Mouse (Mus musculus) forebrain, embryonic 10.5 days (tissue): ENCODE results near the gene Nolc1. TPM values are rescaled to one million over a fixed set of nuclear protein-coding genes. Genes with fewer than 3 reads are reported as not detected.
A peak's percentile ranks its signal among the peaks of the same experiment; 100 is the strongest.
"Not testable (repeated sequence)": the region's sequence is repeated elsewhere in the genome, so short reads cannot be mapped to it uniquely, and the experiment has no call there.

Source experiments
- DNase-seq: peaks from one replicate; pipeline ENCODE4 v3.0.0-alpha.2; 2017; ENCODE audit warnings: low spot score; ENCODE audit errors: extremely low spot score
- H3K27ac ChIP-seq: fragments of 300-500 bp; sonication (generic); 2 replicates; pipeline ENCODE4 v1.5.1; 2016; ENCODE audit warnings: mild to moderate bottlenecking
- H3K27me3 ChIP-seq: fragments of 300-500 bp; sonication (generic); 2 replicates; pipeline ENCODE4 v1.6.1; 2016; ENCODE audit warnings: mild to moderate bottlenecking; ENCODE audit not compliant: poor library complexity, severe bottlenecking
- H3K36me3 ChIP-seq: fragments of 300-500 bp; sonication (generic); replicated peaks from 2 replicates; pipeline ENCODE4 v1.6.1; 2016; ENCODE audit warnings: mild to moderate bottlenecking, moderate library complexity
- H3K4me1 ChIP-seq: fragments of 300-500 bp; sonication (generic); 2 replicates; pipeline ENCODE4 v1.6.1; 2016
- H3K4me3 ChIP-seq: fragments of 300-500 bp; sonication (generic); 2 replicates; pipeline ENCODE4 v1.5.1; 2016; ENCODE audit warnings: mild to moderate bottlenecking, moderate library complexity
- H3K9me3 ChIP-seq: fragments of 300-500 bp; sonication (generic); 2 replicates; pipeline ENCODE4 v1.6.1; 2016; ENCODE audit warnings: mild to moderate bottlenecking, moderate library complexity
- WGBS: fragments of 180-500 bp; shearing (Covaris S2); methylation state at CpG from one replicate; pipeline ENCODE4 v1.1.7; 2016; 5-methylcytosine and 5-hydroxymethylcytosine counted together
- polyA plus RNA-seq: library from polyadenylated mRNA; unstranded; fragments of >200 nt; fragmentation: Nextera tagmentation; extraction: Ambion mirVana; gene quantifications from 2 replicates; pipeline ENCODE4 v1.2.1, GENCODE M21; 2016

The Nolc1 gene
- polyA plus RNA-seq, 1 experiment from 2014 or later: 167 TPM

GRCm38 (mm10) chr19:46110214-46110613 lies 34.6 kb downstream of the Nolc1 start:
- H3K4me3 ChIP-seq: no peak overlapping the region
- no peak overlapping the region for H3K27ac ChIP-seq
- H3K36me3 ChIP-seq: no peaks in the 10 kb centered on the region
- no peaks in the 10 kb centered on the region for H3K9me3 ChIP-seq
- no peaks in the 10 kb centered on the region for H3K27me3 ChIP-seq
- DNase-seq: no peak
- 79% methylated on average over 2 of the region's 2 CpGs for WGBS
- H3K4me1 ChIP-seq: no peaks in the 10 kb centered on the region

DNA sequence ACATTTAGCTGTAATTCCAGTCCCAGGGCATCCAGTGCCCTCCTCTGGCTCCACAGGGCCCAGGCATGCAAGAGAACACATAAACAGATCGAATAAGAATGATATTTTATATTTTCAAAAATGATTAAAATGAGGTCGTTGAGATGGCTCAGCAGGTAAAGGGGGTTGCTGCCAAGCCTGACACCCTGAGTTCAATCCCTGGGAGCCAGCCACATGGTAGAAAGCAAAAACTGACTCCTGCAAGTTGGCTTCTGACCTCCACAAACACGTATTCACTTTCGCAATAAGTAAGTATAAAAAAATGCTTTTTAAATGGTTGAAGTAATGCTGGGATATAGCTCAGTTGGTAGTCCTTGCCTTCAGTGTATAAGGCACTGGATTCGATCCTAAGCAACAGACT lies 35.1 kb downstream of the Nolc1 start:
- no peak for DNase-seq
- no peaks in the 10 kb centered on the region for H3K36me3 ChIP-seq
- no peak overlapping the region for H3K27ac ChIP-seq
- no peak overlapping the region for H3K4me3 ChIP-seq
- no peaks in the 10 kb centered on the region for H3K27me3 ChIP-seq
- no peaks in the 10 kb centered on the region for H3K9me3 ChIP-seq
- WGBS: 88% methylated on average over 5 of the region's 5 CpGs
- no peaks in the 10 kb centered on the region for H3K4me1 ChIP-seq

DNA sequence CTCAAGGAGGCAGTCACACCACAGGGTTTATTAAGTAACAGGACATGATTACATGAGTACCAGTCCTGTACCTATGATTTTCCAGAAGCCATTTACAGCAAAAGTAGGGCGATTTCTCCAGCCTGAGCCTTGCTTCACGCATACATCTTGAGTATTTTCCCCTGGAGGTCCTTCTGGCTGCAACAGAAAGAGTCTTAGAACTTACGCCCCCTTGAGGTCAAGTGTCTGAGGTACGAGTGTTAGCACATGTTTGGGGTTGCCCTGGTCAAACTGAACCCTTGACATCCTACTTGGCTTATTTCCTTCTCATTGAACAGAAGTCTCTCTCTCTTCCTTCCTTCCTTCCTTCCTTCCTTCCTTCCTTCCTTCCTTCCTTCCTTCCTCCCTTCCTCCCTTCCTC lies 39.0 kb downstream of the Nolc1 start:
- WGBS: 60% methylated on average over 4 of the region's 4 CpGs
- Histone ChIP-seq H3K27ac (no peak overlapping the region), H3K27me3 (no peaks in the 10 kb centered on the region), H3K4me1 (no peaks in the 10 kb centered on the region), H3K9me3 (no peaks in the 10 kb centered on the region), H3K36me3 (no peaks in the 10 kb centered on the region), H3K4me3 (no peak overlapping the region)
- no peak for DNase-seq

- Histone ChIP-seq H3K27me3 (no peaks in the 10 kb centered on the region), H3K27ac (no peak overlapping the region), H3K4me1 (no peaks in the 10 kb centered on the region), H3K36me3 (no peaks in the 10 kb centered on the region), H3K4me3 (no peak overlapping the region), H3K9me3 (no peaks in the 10 kb centered on the region)
- 96% methylated on average over 3 of the region's 3 CpGs for WGBS
- DNase-seq: no peak
Observed at GRCm38 (mm10) chr19:46119458-46119857, 43.8 kb downstream of the Nolc1 start.

DNA sequence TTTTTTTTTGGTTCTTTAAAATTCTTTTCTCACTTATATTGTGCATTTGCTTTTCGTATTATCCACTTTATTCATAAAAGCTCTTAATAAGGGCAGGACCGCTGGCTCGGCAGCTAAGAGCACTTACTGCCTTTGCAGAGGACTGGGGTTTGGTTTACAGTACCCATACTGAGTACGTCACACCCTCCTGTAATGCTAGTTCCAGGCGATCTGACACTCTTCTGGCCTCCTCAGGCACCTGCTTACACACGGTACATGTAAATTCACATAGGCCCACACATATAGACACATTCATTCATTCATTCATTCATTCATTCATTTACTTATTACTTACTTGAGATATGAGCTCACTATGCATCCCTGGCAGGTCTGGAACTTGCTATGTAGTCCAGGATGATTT lies 45.2 kb downstream of the Nolc1 start:
- Histone ChIP-seq H3K36me3 (no peaks in the 10 kb centered on the region), H3K9me3 (no peaks in the 10 kb centered on the region), H3K27ac (no peak overlapping the region), H3K4me3 (no peak overlapping the region), H3K4me1 (no peaks in the 10 kb centered on the region), H3K27me3 (no peaks in the 10 kb centered on the region)
- 83% methylated on average over 6 of the region's 6 CpGs for WGBS
- DNase-seq: no peak

DNA sequence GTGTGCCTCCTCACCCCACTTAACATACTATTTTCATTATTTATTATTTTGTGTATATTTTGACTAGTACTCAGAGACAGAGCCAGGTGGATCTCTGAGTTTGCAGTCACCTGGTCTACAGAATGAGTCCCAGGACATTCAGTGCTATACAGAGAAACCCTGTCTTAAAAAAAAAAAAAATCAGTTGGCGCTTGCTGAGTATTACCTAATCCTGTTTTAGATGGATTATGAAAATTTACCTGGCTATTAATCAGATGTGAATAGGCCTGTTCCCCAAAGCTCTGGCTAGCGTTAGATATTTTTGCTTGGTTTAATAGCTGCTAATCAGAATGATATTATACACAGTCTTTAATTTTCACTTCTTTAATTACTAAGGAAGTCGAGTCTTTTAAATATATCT lies 48.2 kb downstream of the Nolc1 start:
- no peaks in the 10 kb centered on the region for H3K36me3 ChIP-seq
- DNase-seq: no peak
- H3K4me3 ChIP-seq: no peak overlapping the region
- no peak overlapping the region for H3K27ac ChIP-seq
- no peaks in the 10 kb centered on the region for H3K9me3 ChIP-seq
- no peaks in the 10 kb centered on the region for H3K27me3 ChIP-seq
- H3K4me1 ChIP-seq: no peaks in the 10 kb centered on the region
- WGBS: 89% methylated on average over 3 of the region's 3 CpGs

GRCm38 (mm10) chr19:46124651-46125050 lies 49.0 kb downstream of the Nolc1 start:
- Histone ChIP-seq H3K4me3 (no peak overlapping the region), H3K9me3 (no peaks in the 10 kb centered on the region), H3K27me3 (no peaks in the 10 kb centered on the region), H3K4me1 (no peaks in the 10 kb centered on the region), H3K36me3 (no peaks in the 10 kb centered on the region), H3K27ac (no peak overlapping the region)
- DNase-seq: no peak

GRCm38 (mm10) chr19:46126301-46126700 lies 50.6 kb downstream of the Nolc1 start:
- peaks cover 2% of the 10 kb centered on the region; the same call in 1 of the 2 replicates for H3K4me1 ChIP-seq
- peaks cover 14% of the 10 kb centered on the region for H3K27me3 ChIP-seq
- no peaks in the 10 kb centered on the region for H3K9me3 ChIP-seq
- no peak overlapping the region for H3K4me3 ChIP-seq
- DNase-seq: no peak
- no peaks in the 10 kb centered on the region for H3K36me3 ChIP-seq
- H3K27ac ChIP-seq: no peak overlapping the region
- 92% methylated on average over 4 of the region's 4 CpGs for WGBS

GRCm38 (mm10) chr19:46129737-46130136 lies 54.1 kb downstream of the Nolc1 start:
- not testable (repeated sequence) for H3K36me3 ChIP-seq, H3K27ac ChIP-seq, DNase-seq, H3K9me3 ChIP-seq, H3K4me3 ChIP-seq
- peaks cover 48% of the 10 kb centered on the region for H3K27me3 ChIP-seq
- peaks cover 18% of the 10 kb centered on the region for H3K4me1 ChIP-seq
- WGBS: 74% methylated on average over 6 of the region's 6 CpGs

DNA sequence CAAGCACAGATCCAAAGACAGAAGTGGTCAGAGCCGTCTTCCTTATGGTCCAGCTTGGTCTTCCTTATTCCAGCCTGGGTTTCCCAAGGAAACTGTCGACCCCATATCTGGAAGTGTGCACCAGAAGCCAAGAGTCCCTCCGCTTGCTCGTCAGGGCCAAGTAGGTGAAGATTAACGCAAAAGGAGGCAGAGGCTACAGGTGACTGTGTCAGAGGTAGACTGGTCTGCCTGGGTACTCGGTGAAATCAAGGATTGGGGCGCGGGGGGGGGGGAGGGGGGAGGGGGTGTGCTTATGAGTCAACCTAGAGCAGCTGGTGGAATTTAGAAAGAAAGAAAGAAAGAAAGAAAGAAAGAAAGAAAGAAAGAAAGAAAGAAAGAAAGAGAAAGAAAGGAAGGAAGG lies 55.6 kb downstream of the Nolc1 start:
- no peak for DNase-seq
- no peaks in the 10 kb centered on the region for H3K36me3 ChIP-seq
- WGBS: 11% methylated on average over 7 of the region's 8 CpGs
- H3K4me1 ChIP-seq: peaks cover 32% of the 10 kb centered on the region
- no peaks in the 10 kb centered on the region for H3K9me3 ChIP-seq
- H3K27me3 ChIP-seq: peaks cover 63% of the 10 kb centered on the region
- H3K4me3 ChIP-seq: peak overlapping the region; percentile 37; the same call in 1 of the 2 replicates
- H3K27ac ChIP-seq: no peak overlapping the region

DNA sequence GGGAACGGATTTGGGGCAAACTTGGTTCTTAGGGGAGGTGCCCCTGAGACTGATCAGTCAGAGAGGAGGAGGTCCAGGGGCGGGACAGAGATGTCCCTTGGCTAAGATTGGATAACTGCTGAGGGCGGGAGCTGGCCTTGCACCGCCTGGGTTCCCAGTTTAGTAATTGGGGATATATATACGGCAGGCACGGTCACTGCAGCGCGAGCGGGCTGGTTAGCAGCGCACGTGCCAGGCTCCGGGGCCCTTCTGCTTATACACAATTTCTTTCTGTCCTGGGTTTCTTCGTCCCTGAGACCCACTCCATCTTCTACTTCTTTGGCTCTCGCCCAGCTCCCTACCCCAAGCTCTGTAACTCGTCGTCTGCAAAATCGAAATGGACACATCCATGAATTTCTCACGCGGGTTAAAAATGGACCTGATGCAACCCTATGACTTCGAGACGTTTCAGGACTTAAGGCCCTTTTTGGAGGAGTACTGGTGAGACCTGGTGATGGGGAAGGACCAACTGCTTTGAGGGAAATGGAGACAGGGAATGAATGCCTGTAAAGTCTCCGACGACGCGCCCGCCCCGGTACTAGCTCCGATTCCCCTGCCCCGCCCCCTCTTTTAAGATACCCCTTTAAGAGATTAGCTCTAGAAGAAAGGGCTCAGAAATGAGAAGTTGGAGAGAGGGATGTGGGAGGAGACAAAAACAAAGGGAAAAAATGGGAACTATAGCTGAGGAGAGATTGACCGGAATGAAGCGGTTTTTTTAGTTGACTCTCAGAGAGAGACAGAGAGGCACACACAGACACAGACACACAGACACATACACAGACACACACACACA lies 56.2 kb downstream of the Nolc1 start, which contains the start of gene Elovl3:
Gene Elovl3 (plus strand): TSS at position 204 of the 832 bp plus-strand sequence.
- 2% methylated on average over 31 of the region's 31 CpGs for WGBS
- Histone ChIP-seq H3K9me3 (no peaks in the 10 kb centered on the region), H3K27ac (no peak within 1 kb of the TSS), H3K27me3 (peaks cover 70% of the 10 kb centered on the region), H3K4me1 (peaks cover 38% of the 10 kb centered on the region), H3K4me3 (peak within 1 kb of the TSS; percentile 37), H3K36me3 (no peaks in the 10 kb centered on the region)
- DNase-seq: no peak

- Histone ChIP-seq H3K4me3 (peak overlapping the region; percentile 37; the same call in 1 of the 2 replicates), H3K27ac (no peak overlapping the region), H3K9me3 (no peaks in the 10 kb centered on the region), H3K36me3 (no peaks in the 10 kb centered on the region), H3K27me3 (peaks cover 76% of the 10 kb centered on the region), H3K4me1 (peaks cover 43% of the 10 kb centered on the region)
- WGBS: 37% methylated on average over 6 of the region's 6 CpGs
- no peak for DNase-seq
Observed at GRCm38 (mm10) chr19:46132577-46132976, 56.9 kb downstream of the Nolc1 start.
